Mouse (Mus musculus) heart, embryonic 12.5 days (tissue): Measurements from ENCODE around the gene Tex21. TPM values are rescaled to one million over a fixed set of nuclear protein-coding genes. Genes with fewer than 3 reads are reported as not detected.

Source experiments
- ATAC-seq: fragments of 200-750 bp; cut with Nextera tagmentation; 2 replicates; pipeline ENCODE4 v1.8.0; 2017; ENCODE audit warnings: moderate TSS enrichment, moderate library complexity; ENCODE audit not compliant: insufficient number of reproducible peaks, low FRiP score
- H3K27ac ChIP-seq: fragments of 300-500 bp; sonication (generic); 2 replicates; pipeline ENCODE4 v1.5.1; 2016; ENCODE audit warnings: mild to moderate bottlenecking, moderate library complexity; ENCODE audit not compliant: poor library complexity, severe bottlenecking
- H3K27me3 ChIP-seq: fragments of 300-500 bp; sonication (generic); replicated peaks from 2 replicates; pipeline ENCODE4 v1.6.1; 2016; ENCODE audit warnings: mild to moderate bottlenecking, moderate library complexity
- H3K36me3 ChIP-seq: fragments of 300-500 bp; sonication (generic); 2 replicates; pipeline ENCODE4 v1.6.1; 2016; ENCODE audit warnings: mild to moderate bottlenecking, moderate library complexity
- H3K4me1 ChIP-seq: fragments of 300-500 bp; sonication (generic); replicated peaks from 2 replicates; pipeline ENCODE4 v1.6.1; 2016; ENCODE audit warnings: mild to moderate bottlenecking
- H3K4me2 ChIP-seq: fragments of 300-500 bp; sonication (generic); 2 replicates; pipeline ENCODE4 v1.6.1; 2016; ENCODE audit warnings: mild to moderate bottlenecking, moderate library complexity
- H3K4me3 ChIP-seq: fragments of 300-500 bp; sonication (generic); 2 replicates; pipeline ENCODE4 v1.5.1; 2016; ENCODE audit warnings: mild to moderate bottlenecking
- H3K9ac ChIP-seq: fragments of 300-500 bp; sonication (generic); 2 replicates; pipeline ENCODE4 v1.6.1; 2016; ENCODE audit warnings: mild to moderate bottlenecking, moderate library complexity
- H3K9me3 ChIP-seq: fragments of 300-500 bp; sonication (generic); replicated peaks from 2 replicates; pipeline ENCODE4 v1.6.1; 2016; ENCODE audit warnings: mild to moderate bottlenecking, moderate library complexity
- WGBS: fragments of 180-500 bp; shearing (Covaris S2); methylation state at CpG from one replicate; pipeline ENCODE4 v1.1.7; 2016; 5-methylcytosine and 5-hydroxymethylcytosine counted together
- polyA plus RNA-seq: library from polyadenylated mRNA; unstranded; fragments of >200 nt; fragmentation: Nextera tagmentation; extraction: Ambion mirVana; gene quantifications from 2 replicates; pipeline ENCODE4 v1.2.1, GENCODE M21; 2016

Tex21 gene
- 0.15 and 0.23 TPM in 2 replicates for polyA plus RNA-seq

- H3K9me3 ChIP-seq: no peaks in the 10 kb centered on the region
- no peak within 1 kb of the TSS for H3K4me2 ChIP-seq
- no peak within 1 kb of the TSS for H3K9ac ChIP-seq
- H3K4me1 ChIP-seq: no peaks in the 10 kb centered on the region
- ATAC-seq: no peak
- H3K27ac ChIP-seq: no peak within 1 kb of the TSS
- H3K4me3 ChIP-seq: no peak within 1 kb of the TSS
- H3K36me3 ChIP-seq: no peaks in the 10 kb centered on the region
- no peaks in the 10 kb centered on the region for H3K27me3 ChIP-seq
- WGBS: 72% methylated on average over 6 of the region's 6 CpGs
Observed at GRCm38 (mm10) chr12:76246646-76247045, at the start of gene Tex21. Tex21 (minus strand) TSS chr12:76246746.

- H3K27ac ChIP-seq: no peak overlapping the region
Observed at GRCm38 (mm10) chr12:76293192-76293591, 46.6 kb upstream of the Tex21 start.

GRCm38 (mm10) chr12:76290271-76290670, 43.7 kb upstream of the Tex21 start:
- 90% methylated on average over 2 of the region's 2 CpGs for WGBS

More at GRCm38 (mm10) chr12:76293192-76293591, 46.6 kb upstream of the Tex21 start:
- Histone ChIP-seq H3K27me3 (no peaks in the 10 kb centered on the region), H3K4me2 (no peak overlapping the region), H3K4me1 (no peaks in the 10 kb centered on the region), H3K36me3 (peaks cover 82% of the 10 kb centered on the region), H3K9ac (no peak overlapping the region), H3K4me3 (no peak overlapping the region), H3K9me3 (no peaks in the 10 kb centered on the region)
- ATAC-seq: no peak
- 51% methylated on average over 7 of the region's 7 CpGs for WGBS

GRCm38 (mm10) chr12:76289428-76289827, 42.9 kb upstream of the Tex21 start:
- Histone ChIP-seq H3K4me3 (no peak overlapping the region), H3K27me3 (no peaks in the 10 kb centered on the region), H3K27ac (no peak overlapping the region), H3K36me3 (peaks cover 61% of the 10 kb centered on the region), H3K4me1 (no peaks in the 10 kb centered on the region), H3K4me2 (no peak overlapping the region), H3K9ac (no peak overlapping the region), H3K9me3 (no peaks in the 10 kb centered on the region)
- 93% methylated on average over 12 of the region's 12 CpGs for WGBS
- no peak for ATAC-seq

More at GRCm38 (mm10) chr12:76290271-76290670, 43.7 kb upstream of the Tex21 start:
- H3K4me2 ChIP-seq: no peak overlapping the region
- H3K27me3 ChIP-seq: no peaks in the 10 kb centered on the region
- no peak overlapping the region for H3K27ac ChIP-seq
- no peak overlapping the region for H3K4me3 ChIP-seq
- H3K9ac ChIP-seq: no peak overlapping the region
- ATAC-seq: no peak
- no peaks in the 10 kb centered on the region for H3K4me1 ChIP-seq
- H3K9me3 ChIP-seq: no peaks in the 10 kb centered on the region
- H3K36me3 ChIP-seq: peaks cover 67% of the 10 kb centered on the region

- Histone ChIP-seq H3K4me2 (no peak overlapping the region), H3K4me3 (no peak overlapping the region), H3K27me3 (no peaks in the 10 kb centered on the region), H3K4me1 (no peaks in the 10 kb centered on the region), H3K36me3 (peaks cover 62% of the 10 kb centered on the region), H3K9ac (no peak overlapping the region), H3K9me3 (no peaks in the 10 kb centered on the region), H3K27ac (no peak overlapping the region)
- WGBS: 88% methylated on average over 5 of the region's 5 CpGs
- ATAC-seq: no peak
Observed at GRCm38 (mm10) chr12:76288494-76288893, 41.9 kb upstream of the Tex21 start.

GRCm38 (mm10) chr12:76287986-76288385, 41.4 kb upstream of the Tex21 start:
- Histone ChIP-seq H3K4me2 (no peak overlapping the region), H3K9ac (no peak overlapping the region), H3K36me3 (peaks cover 66% of the 10 kb centered on the region), H3K27ac (no peak overlapping the region), H3K27me3 (no peaks in the 10 kb centered on the region), H3K9me3 (no peaks in the 10 kb centered on the region), H3K4me1 (peaks cover under 1% of the 10 kb centered on the region; the same call in 1 of the 2 replicates), H3K4me3 (no peak overlapping the region)
- no peak for ATAC-seq
- 82% methylated on average over 8 of the region's 8 CpGs for WGBS

GRCm38 (mm10) chr12:76285418-76285817, 38.9 kb upstream of the Tex21 start:
- H3K27ac ChIP-seq: no peak overlapping the region
- peaks cover 53% of the 10 kb centered on the region for H3K36me3 ChIP-seq
- 86% methylated on average over 6 of the region's 6 CpGs for WGBS
- H3K27me3 ChIP-seq: no peaks in the 10 kb centered on the region
- no peak for ATAC-seq
- no peaks in the 10 kb centered on the region for H3K9me3 ChIP-seq
- no peak overlapping the region for H3K4me3 ChIP-seq
- H3K4me1 ChIP-seq: peaks cover 15% of the 10 kb centered on the region
- no peak overlapping the region for H3K4me2 ChIP-seq
- no peak overlapping the region for H3K9ac ChIP-seq

GRCm38 (mm10) chr12:76282532-76283173, 36.1 kb upstream of the Tex21 start:
- 83% methylated on average over 17 of the region's 17 CpGs for WGBS
- no peak overlapping the region for H3K4me2 ChIP-seq
- no peak overlapping the region for H3K27ac ChIP-seq
- H3K9ac ChIP-seq: no peak overlapping the region
- no peak for ATAC-seq
- H3K4me1 ChIP-seq: peaks cover 15% of the 10 kb centered on the region
- no peak overlapping the region for H3K4me3 ChIP-seq
- peaks cover 47% of the 10 kb centered on the region for H3K36me3 ChIP-seq
- no peaks in the 10 kb centered on the region for H3K27me3 ChIP-seq
- no peaks in the 10 kb centered on the region for H3K9me3 ChIP-seq

GRCm38 (mm10) chr12:76282132-76282531, 35.6 kb upstream of the Tex21 start:
- ATAC-seq: no peak
- Histone ChIP-seq H3K9ac (no peak overlapping the region), H3K4me3 (no peak overlapping the region), H3K27ac (no peak overlapping the region), H3K36me3 (peaks cover 46% of the 10 kb centered on the region), H3K4me1 (peaks cover 15% of the 10 kb centered on the region), H3K9me3 (no peaks in the 10 kb centered on the region), H3K27me3 (no peaks in the 10 kb centered on the region), H3K4me2 (no peak overlapping the region)
- 21% methylated on average over 4 of the region's 4 CpGs for WGBS

- ATAC-seq: no peak
- Histone ChIP-seq H3K4me3 (no peak overlapping the region), H3K9ac (no peak overlapping the region), H3K27me3 (no peaks in the 10 kb centered on the region), H3K36me3 (peaks cover 43% of the 10 kb centered on the region), H3K4me1 (peaks cover 15% of the 10 kb centered on the region), H3K27ac (no peak overlapping the region), H3K4me2 (no peak overlapping the region), H3K9me3 (no peaks in the 10 kb centered on the region)
- 89% methylated on average over 2 of the region's 2 CpGs for WGBS
Observed at GRCm38 (mm10) chr12:76281111-76281660, 34.6 kb upstream of the Tex21 start.

GRCm38 (mm10) chr12:76280556-76280955, 34.0 kb upstream of the Tex21 start:
- Histone ChIP-seq H3K27ac (no peak overlapping the region), H3K27me3 (no peaks in the 10 kb centered on the region), H3K9me3 (no peaks in the 10 kb centered on the region), H3K4me2 (no peak overlapping the region), H3K9ac (no peak overlapping the region), H3K4me1 (peaks cover 15% of the 10 kb centered on the region), H3K4me3 (no peak overlapping the region), H3K36me3 (peaks cover 43% of the 10 kb centered on the region)
- WGBS: 88% methylated on average over 9 of the region's 9 CpGs
- ATAC-seq: no peak
